Mouse (Mus musculus) lung, embryonic 14.5 days (tissue): ENCODE data around the gene Cdkn2aip. TPM values are rescaled to one million over a fixed set of nuclear protein-coding genes. Genes with fewer than 3 reads are reported as not detected.
A peak's percentile ranks its signal among the peaks of the same experiment; 100 is the strongest.

ENCODE experiments used
- ATAC-seq: fragments of 200-750 bp; cut with Nextera tagmentation; 2 replicates; pipeline ENCODE4 v1.8.0; 2017; ENCODE audit warnings: mild to moderate bottlenecking, moderate TSS enrichment, moderate library complexity; ENCODE audit not compliant: insufficient read depth
- DNase-seq: peaks from one replicate; pipeline ENCODE4 v3.0.0-alpha.2; 2015
- H3K27ac ChIP-seq: fragments of 300-500 bp; sonication (generic); 2 replicates; pipeline ENCODE4 v1.5.1; 2014; ENCODE audit warnings: low read depth, mild to moderate bottlenecking, moderate library complexity
- H3K27me3 ChIP-seq: fragments of 300-500 bp; sonication (generic); 2 replicates; pipeline ENCODE4 v1.6.1; 2014; ENCODE audit warnings: low read length, control low read depth; ENCODE audit not compliant: insufficient read depth
- H3K36me3 ChIP-seq: fragments of 300-500 bp; sonication (generic); 2 replicates; pipeline ENCODE4 v1.6.1; 2014; ENCODE audit warnings: control low read depth; ENCODE audit not compliant: insufficient read depth
- H3K4me1 ChIP-seq: fragments of 300-500 bp; sonication (generic); 2 replicates; pipeline ENCODE4 v1.6.1; 2014; ENCODE audit warnings: antibody characterized with exemption, control low read depth; ENCODE audit not compliant: insufficient read depth
- H3K4me2 ChIP-seq: fragments of 300-500 bp; sonication (generic); 2 replicates; pipeline ENCODE4 v1.6.1; 2014; ENCODE audit warnings: mild to moderate bottlenecking
- H3K4me3 ChIP-seq: fragments of 300-500 bp; sonication (generic); 2 replicates; pipeline ENCODE4 v1.5.1; 2014; ENCODE audit warnings: low read depth, low read length
- H3K9ac ChIP-seq: fragments of 300-500 bp; sonication (generic); 2 replicates; pipeline ENCODE4 v1.6.1; 2014
- H3K9me3 ChIP-seq: fragments of 300-500 bp; sonication (generic); 2 replicates; pipeline ENCODE4 v1.6.1; 2016; ENCODE audit warnings: low read depth, low read length, control low read depth
- CTCF ChIP-seq: IDR thresholded peaks from 2 replicates; pipeline ENCODE4 v1.5.1; 2016; ENCODE audit warnings: antibody characterized with exemption, low read depth
- WGBS: fragments of 180-500 bp; shearing (Covaris S2); extraction: QIAGEN DNeasy Blood & Tissue Kit; methylation state at CpG from one replicate; pipeline ENCODE4 v1.1.7; 2014; 5-methylcytosine and 5-hydroxymethylcytosine counted together
- polyA plus RNA-seq: library from polyadenylated mRNA; unstranded; fragments of >200 nt; fragmentation: Nextera tagmentation; extraction: Ambion mirVana; gene quantifications from 2 replicates; pipeline ENCODE4 v1.2.1, GENCODE M21; 2014

Cdkn2aip gene
- polyA plus RNA-seq, 1 experiment from 2014 or later: 24.3 TPM

DNA sequence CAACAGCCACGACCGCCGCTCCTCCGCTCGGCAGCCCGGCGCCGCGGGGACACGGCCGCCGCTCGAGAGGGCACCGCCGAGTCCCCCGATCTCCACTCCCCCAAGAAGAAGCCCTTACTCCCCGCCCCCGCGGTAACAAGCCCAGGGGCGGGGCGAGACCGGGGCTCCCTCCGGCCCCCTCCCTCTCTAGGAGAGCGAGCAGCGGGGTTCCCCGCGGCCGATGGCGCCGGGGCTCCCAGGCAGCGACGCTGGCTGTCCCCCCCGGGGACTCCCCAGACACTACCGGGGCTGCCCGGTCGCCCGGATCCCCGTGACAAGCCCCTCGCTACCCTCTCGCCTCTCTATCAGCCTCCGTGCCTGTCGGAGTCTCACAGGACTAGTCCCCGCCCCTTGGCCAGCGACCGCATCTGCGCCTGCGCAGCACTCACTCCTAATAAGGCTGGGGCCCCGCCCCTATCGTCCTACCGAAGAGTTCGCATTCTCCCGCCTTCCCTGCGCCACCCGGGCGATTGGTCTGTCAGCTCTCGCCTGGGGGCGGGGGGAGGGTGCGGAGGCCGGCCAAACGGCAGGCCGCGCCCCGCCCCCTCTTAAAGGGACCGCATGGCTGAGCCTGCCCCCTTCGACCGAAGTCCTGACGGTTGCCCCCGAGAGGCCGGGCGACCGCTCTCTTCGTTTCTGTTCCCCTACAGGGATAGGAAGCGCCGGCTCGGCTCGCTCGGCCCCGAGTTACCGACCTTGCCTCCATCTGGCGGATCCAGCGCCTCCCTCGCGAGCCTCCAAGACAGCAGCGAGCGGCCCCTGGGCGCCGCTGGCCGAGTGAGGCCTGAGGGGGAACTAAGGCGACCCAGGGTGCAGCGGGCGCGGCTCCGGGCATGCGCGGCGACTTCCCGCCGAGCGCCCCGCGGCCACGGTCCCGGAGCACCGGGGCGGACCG, 38.7 kb downstream of the Cdkn2aip start, which contains the start of gene Ing2:
TSS of gene Ing2 (minus strand) at position 780 of the 934 bp plus-strand sequence.
- no peaks in the 10 kb centered on the region for H3K27me3 ChIP-seq
- peak within 1 kb of the TSS; percentile 92 for H3K4me3 ChIP-seq
- no peak for TF ChIP-seq CTCF
- peak; percentile 100 for DNase-seq
- under 1% methylated on average over 101 of the region's 106 CpGs for WGBS
- peak within 1 kb of the TSS; percentile 88 for H3K9ac ChIP-seq
- ATAC-seq: peak; percentile 91
- no peaks in the 10 kb centered on the region for H3K36me3 ChIP-seq
- no peaks in the 10 kb centered on the region for H3K4me1 ChIP-seq
- no peaks in the 10 kb centered on the region for H3K9me3 ChIP-seq
- peak within 1 kb of the TSS; percentile 98 for H3K27ac ChIP-seq
- H3K4me2 ChIP-seq: peak within 1 kb of the TSS; percentile 82

DNA sequence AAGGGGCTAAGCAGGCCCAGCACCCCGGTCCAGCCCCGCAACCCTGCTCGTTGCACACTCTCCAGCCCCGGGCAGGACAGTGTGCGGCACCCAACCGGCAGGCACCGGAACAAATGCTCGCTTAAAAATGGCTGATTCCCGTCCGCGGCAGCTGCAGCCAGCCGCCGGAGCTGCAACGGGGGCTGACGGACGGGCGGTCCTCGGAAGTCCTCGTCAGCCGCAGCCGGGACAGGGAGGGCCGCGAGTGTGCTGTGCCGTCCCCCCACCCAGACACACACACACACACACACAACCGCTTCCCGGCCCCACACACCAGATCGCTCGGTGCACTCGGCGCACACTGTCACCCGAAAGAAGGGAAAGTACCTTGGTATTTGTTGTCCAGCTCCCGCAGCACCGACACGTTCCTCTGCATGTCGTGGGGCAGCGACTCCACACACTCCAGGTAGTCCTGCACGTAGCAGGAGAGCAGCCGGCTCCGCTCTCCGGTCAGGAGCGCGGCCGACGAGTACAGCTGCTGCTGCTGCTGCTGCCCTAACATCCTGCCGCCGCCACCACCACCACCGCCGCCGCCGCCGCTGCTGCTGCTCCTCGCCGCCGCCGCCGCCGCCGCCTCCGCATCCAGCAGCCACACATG, 39.5 kb downstream of the Cdkn2aip start:
- peak overlapping the region; percentile 92 for H3K4me3 ChIP-seq
- H3K27ac ChIP-seq: peak overlapping the region; percentile 98
- no peaks in the 10 kb centered on the region for H3K36me3 ChIP-seq
- 0% methylated on average over 54 of the region's 59 CpGs for WGBS
- H3K4me2 ChIP-seq: peak overlapping the region; percentile 64
- DNase-seq (peak; percentile 41), ATAC-seq (peak; percentile 42)
- H3K27me3 ChIP-seq: no peaks in the 10 kb centered on the region
- peak overlapping the region; percentile 85 for H3K9ac ChIP-seq
- no peak for TF ChIP-seq CTCF
- H3K9me3 ChIP-seq: no peaks in the 10 kb centered on the region
- H3K4me1 ChIP-seq: no peaks in the 10 kb centered on the region

DNA sequence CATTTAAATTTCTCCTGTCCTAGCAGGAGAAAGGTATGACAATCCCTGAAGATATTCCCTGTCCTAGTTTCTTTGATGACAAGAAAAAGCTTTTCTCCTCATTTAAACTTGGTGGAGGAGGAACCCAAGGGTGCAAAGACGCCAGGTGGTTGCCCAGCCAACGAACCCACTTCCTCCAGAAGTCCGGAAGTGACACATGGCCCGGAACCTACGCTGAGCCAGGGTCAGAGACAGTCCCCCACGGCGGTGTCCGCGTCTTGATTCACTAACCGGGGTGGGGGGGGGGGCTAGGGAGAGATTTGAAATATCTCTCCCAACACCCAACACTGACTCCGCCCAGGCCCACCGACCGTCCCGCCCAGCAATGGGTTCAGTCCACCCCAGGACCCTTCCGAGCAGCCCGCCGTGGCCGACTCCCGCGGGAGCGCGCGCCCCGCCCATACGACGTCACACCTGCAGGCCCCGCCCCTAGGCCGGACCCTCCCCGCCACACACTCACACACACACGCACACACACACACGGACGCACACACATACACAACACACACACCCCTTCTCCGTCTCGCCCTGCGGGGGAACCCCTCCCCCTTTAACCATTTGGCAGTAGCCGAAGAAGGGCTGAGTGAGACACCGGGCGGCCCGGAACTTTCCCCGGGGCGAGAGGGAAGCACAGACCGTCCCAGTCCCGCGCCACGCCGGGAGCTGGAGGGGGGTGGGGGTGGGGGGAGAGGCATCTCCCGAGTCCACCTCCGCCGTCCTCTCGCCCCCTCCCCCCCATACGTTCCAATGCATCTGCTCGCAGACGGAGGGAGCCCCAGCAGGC, 40.2 kb downstream of the Cdkn2aip start:
- WGBS: under 1% methylated on average over 43 of the region's 53 CpGs
- TF ChIP-seq CTCF: no peak

DNA sequence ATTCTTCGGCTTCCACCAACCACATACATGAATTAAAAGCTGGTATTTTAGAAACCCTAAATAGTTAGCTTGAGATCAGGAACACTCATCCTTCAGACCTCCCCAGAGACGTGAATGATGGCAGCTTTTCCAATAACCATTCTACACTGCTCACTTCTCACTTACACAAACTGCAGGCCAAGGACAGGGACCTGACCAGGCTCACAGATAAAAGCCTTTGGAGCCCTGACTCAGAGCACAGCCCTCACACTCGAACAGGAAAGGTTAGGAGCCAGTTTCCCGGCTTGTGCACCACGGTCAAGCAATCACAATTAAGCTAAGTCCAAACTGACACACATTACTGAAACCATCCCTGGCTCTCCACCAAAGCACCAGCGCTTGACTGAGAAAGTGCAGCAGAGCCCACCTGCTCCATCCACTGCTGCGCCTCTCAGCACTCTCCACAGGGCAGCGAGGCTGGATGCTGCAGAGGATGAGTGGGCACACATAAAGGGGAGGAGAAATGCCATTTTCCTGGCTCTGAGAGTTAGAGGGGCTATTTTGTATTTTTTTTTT, 49.4 kb downstream of the Cdkn2aip start:
- Histone ChIP-seq H3K4me2 (no peak overlapping the region), H3K4me3 (no peak overlapping the region), H3K27ac (no peak overlapping the region), H3K9me3 (no peaks in the 10 kb centered on the region), H3K4me1 (no peaks in the 10 kb centered on the region), H3K9ac (no peak overlapping the region), H3K36me3 (peaks cover 19% of the 10 kb centered on the region), H3K27me3 (no peaks in the 10 kb centered on the region)
- DNase-seq: no peak
- TF ChIP-seq CTCF: no peak
- no peak for ATAC-seq
- 84% methylated on average over 8 of the region's 8 CpGs for WGBS

More for the DNA sequence above, 40.2 kb downstream of the Cdkn2aip start:
- DNase-seq: peak; percentile 92
- peak overlapping the region; percentile 64 for H3K4me2 ChIP-seq
- H3K9ac ChIP-seq: peak overlapping the region; percentile 85
- peak; percentile 60 for ATAC-seq
- H3K27me3 ChIP-seq: no peaks in the 10 kb centered on the region
- H3K27ac ChIP-seq: peak overlapping the region; percentile 98
- peaks cover 6% of the 10 kb centered on the region for H3K36me3 ChIP-seq
- H3K4me3 ChIP-seq: peak overlapping the region; percentile 92
- H3K9me3 ChIP-seq: no peaks in the 10 kb centered on the region
- no peaks in the 10 kb centered on the region for H3K4me1 ChIP-seq

DNA sequence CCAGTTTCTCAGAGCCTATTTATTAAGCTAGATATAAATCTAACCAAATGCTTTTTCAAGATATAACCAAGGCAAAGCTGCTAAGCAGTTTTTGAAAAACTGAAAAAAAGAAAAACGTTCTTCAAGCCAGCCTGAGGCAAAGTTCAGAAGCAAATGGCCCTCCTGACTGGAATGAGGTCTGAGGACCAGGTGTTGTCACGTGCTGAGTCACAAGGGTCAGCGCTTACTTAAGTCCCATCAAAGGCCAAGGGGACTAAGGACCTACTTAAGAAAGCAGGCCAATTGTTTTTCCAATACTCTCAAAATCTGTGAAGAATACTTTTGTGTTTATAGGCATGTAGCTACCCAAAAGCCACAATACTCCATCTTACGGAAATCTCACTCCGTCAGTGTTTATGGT, 50.5 kb downstream of the Cdkn2aip start:
- H3K9me3 ChIP-seq: no peaks in the 10 kb centered on the region
- H3K4me2 ChIP-seq: no peak overlapping the region
- no peak overlapping the region for H3K4me3 ChIP-seq
- peaks cover 10% of the 10 kb centered on the region for H3K36me3 ChIP-seq
- no peaks in the 10 kb centered on the region for H3K4me1 ChIP-seq
- 64% methylated on average over 5 of the region's 5 CpGs for WGBS
- no peak for TF ChIP-seq CTCF
- no peaks in the 10 kb centered on the region for H3K27me3 ChIP-seq
- DNase-seq (no peak), ATAC-seq (no peak)
- no peak overlapping the region for H3K9ac ChIP-seq
- no peak overlapping the region for H3K27ac ChIP-seq

DNA sequence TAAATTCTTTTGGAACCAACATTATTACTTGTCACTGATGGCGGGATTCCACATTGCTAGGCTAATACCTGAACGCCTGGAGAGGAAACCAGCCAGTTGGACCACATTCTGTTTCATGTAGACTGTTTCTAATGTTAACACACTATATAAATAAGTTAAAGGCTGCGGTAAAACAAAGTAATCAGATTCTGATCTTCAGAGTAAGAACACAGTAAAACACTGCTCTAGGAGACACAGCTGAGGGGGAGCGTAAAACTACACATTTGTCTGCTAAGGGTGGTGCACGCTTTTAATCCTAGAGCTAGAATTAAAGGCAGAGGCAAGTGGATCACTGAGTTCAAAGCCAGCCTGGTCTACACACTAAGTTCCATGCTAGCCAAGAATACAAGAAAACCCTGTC, 51.0 kb downstream of the Cdkn2aip start:
- H3K4me2 ChIP-seq: no peak overlapping the region
- no peaks in the 10 kb centered on the region for H3K4me1 ChIP-seq
- TF ChIP-seq CTCF: no peak
- no peak overlapping the region for H3K4me3 ChIP-seq
- H3K36me3 ChIP-seq: peaks cover 5% of the 10 kb centered on the region
- H3K9ac ChIP-seq: no peak overlapping the region
- H3K9me3 ChIP-seq: no peaks in the 10 kb centered on the region
- H3K27ac ChIP-seq: no peak overlapping the region
- no peak for ATAC-seq
- H3K27me3 ChIP-seq: no peaks in the 10 kb centered on the region
- DNase-seq: peak; percentile 41
- 72% methylated on average over 5 of the region's 5 CpGs for WGBS
